Mouse (Mus musculus) olfactory bulb, adult 2 months (tissue): ENCODE measurements at regions not wholly inside any gene's neighbourhood (a gene's known extent, or its start where the extent isn't known, plus 50 kb on each side); places are given as distances from the start of the nearest gene placed in this dataset.

ENCODE experiments used
- H3K27ac ChIP-seq: fragments of 200-500 bp; 2 replicates; pipeline ENCODE4 v1.5.1; 2012; ENCODE audit warnings: low read depth, low read length; ENCODE audit not compliant: insufficient read depth
- H3K4me1 ChIP-seq: fragments of 200-500 bp; 2 replicates; pipeline ENCODE4 v1.6.1; 2012; ENCODE audit warnings: low read length; ENCODE audit not compliant: control insufficient read depth, insufficient read depth
- H3K4me3 ChIP-seq: fragments of 200-500 bp; 2 replicates; pipeline ENCODE4 v1.5.1; 2012; ENCODE audit warnings: mild to moderate bottlenecking, low read depth, low read length, moderate library complexity; ENCODE audit not compliant: insufficient read depth
- CTCF ChIP-seq: fragments of 200-500 bp; IDR thresholded peaks from 2 replicates; pipeline ENCODE4 v1.5.1; 2012; ENCODE audit warnings: low read depth, mild to moderate bottlenecking, low read length, moderate library complexity; ENCODE audit not compliant: insufficient read depth
- POLR2A ChIP-seq: fragments of 200-500 bp; IDR thresholded peaks from 2 replicates; pipeline ENCODE4 v1.6.1; 2012; ENCODE audit warnings: mild to moderate bottlenecking, low read depth, low read length, moderate library complexity; ENCODE audit not compliant: insufficient read depth
- WGBS: fragments of 180-500 bp; shearing (Covaris S2); methylation state at CpG from one replicate; pipeline ENCODE4 v1.1.7; 2018; 5-methylcytosine and 5-hydroxymethylcytosine counted together

DNA sequence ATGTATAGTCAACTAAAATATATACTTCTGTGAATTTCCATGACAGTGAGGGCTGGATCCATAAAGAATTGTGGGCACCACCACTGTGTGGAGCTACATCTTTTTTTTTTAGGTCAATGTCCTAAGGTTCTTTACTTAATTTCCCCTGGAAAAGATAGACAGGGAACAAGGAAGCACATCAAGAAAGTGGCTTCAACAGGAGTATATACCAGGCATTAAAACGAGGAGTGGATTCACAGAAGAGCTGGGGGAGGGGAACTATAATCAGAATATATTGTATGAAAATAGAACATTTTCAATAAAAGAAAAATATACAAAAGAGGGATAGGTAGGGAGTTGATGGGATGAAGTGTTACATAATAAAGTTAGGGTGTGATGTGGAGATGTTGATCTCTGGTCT lies 190.9 kb downstream of the Ifng start:
- Histone ChIP-seq H3K4me3 (no peak overlapping the region), H3K27ac (no peak overlapping the region), H3K4me1 (no peaks in the 10 kb centered on the region)
- WGBS = 94% methylated on average over 1 of the region's 1 CpGs
- no peak for TF ChIP-seq CTCF
- TF ChIP-seq POLR2A = no peak

DNA sequence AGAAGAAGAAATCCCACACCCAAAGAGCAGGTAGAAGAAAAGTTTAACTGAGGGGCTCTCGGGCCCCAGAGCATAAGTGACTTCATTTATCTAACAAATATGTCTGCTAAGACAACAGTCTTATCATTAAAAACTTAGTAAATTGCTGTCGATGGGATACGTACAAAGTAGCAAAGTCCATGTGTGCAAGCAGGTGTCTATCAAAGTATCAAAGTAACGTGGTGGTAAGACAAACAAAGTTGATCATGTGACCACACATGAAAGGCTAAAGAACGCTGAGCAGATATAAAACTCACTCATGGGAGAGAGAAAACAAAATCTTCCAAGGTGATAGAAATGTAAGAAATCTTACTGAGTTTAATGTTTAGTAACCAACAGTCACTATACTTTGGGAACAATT lies 191.3 kb downstream of the Ifng start:
- no peak overlapping the region for H3K4me3 ChIP-seq
- H3K4me1 ChIP-seq = no peaks in the 10 kb centered on the region
- WGBS = 84% methylated on average over 5 of the region's 5 CpGs
- TF ChIP-seq CTCF = no peak
- TF ChIP-seq POLR2A = no peak
- no peak overlapping the region for H3K27ac ChIP-seq

DNA sequence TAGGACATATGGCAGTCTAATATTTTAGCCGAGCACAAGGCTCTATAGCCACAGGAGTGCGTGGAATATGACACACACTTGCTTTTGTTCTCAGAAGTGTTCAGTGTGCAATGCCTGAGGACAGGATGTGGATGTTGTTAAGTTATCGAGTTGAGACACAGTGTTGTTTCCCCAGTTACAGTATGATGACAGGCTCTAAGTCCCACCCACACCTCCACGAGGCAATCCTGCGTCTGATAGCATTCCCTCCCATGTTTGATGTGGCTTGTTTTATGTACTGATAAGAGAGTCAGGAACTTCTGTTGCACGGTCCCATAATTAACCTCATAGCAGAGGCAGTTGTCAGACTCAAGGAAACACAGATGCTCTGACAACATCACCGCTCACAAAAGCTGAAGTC lies 192.6 kb downstream of the Ifng start:
- no peak overlapping the region for H3K27ac ChIP-seq
- H3K4me3 ChIP-seq = no peak overlapping the region
- no peaks in the 10 kb centered on the region for H3K4me1 ChIP-seq
- WGBS = 57% methylated on average over 7 of the region's 7 CpGs
- TF ChIP-seq CTCF (no peak), POLR2A (no peak)

DNA sequence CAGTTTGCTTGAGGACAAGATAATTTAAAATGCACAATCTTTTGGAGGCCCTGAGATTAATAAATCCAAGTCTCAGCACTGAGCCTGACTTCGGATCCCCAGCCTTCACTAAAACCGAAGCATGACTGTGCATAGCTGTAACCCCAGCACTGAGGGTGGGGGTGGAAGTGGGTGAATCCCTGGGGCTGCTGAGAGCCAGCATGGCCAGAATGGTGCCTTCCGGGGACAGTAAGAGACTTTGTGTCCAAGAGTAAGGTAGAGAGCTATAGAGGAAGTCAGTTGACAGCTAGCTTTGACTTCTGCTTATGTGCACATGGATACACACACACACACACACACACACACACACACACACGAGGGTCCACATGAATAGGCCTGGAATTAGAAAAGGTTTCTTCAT lies 198.3 kb downstream of the Ifng start:
- TF ChIP-seq CTCF (no peak), POLR2A (no peak)
- no peak overlapping the region for H3K4me3 ChIP-seq
- WGBS = 89% methylated on average over 4 of the region's 4 CpGs
- H3K27ac ChIP-seq = no peak overlapping the region
- peaks cover 10% of the 10 kb centered on the region for H3K4me1 ChIP-seq

DNA sequence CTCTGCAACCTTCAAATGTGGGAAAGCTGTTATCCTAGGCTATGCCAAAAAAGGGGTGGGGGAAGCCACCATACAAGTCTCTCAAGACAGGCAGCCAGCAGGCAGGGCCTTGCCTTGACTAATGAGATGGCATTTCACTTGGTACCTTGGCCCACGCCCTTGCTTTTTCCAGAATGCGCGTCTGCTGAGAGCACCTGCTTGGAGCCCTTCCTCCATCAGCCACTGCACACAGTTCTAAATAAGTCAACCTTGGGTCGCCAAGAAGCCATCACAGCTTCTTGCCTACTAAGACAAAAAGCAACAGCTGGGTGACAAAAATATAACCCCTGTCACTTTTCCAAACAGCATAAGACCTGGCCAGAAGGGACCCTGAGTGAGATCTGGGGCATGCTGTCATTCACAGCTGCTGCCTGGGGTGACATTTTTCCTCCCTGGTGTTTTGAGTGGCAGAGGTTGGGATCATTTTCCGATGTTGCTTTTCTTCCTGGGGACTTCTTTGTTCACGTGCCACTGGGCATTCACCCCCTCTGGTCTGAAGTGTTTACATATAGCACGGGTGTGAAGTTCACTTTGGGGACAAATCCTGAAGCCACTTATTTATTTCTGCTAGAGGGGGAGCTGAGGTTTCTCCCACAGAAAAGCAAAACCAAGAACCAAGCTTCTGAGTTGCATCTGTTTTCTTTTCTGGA lies 199.4 kb downstream of the Ifng start:
- Histone ChIP-seq H3K4me3 (no peak overlapping the region), H3K27ac (no peak overlapping the region), H3K4me1 (peaks cover 10% of the 10 kb centered on the region)
- WGBS = 30% methylated on average over 7 of the region's 7 CpGs
- TF ChIP-seq CTCF (no peak), POLR2A (no peak)

DNA sequence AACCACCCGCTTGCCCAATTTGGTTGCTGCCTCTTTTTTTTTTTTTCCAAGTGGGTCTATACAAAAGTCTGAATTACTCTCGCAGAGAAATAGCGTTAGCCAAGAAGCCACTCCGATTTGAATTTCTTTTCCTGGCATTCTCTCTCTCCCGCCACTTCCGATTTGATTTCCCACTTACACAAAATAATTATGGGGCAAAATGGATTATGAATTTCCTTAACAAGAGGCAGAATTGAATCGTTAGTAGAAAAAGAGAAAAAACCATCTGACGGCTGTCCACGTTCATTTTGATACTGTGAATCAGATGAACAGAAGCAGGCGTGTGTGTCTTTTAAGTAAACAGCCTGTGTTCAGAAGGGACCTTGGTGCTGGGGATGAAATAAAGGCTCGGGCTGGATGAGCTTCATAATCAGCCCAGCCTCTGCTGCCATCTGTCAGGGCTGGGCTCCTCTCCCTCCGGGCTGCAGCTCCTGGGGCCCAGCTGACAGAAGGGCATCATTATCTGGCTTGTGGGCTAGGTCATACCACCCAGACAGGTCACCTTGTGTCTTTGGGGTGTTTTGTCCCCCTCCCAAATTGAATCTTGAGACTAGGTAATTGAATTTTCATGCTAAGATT lies 200.1 kb downstream of the Ifng start:
- Histone ChIP-seq H3K4me1 (peaks cover 10% of the 10 kb centered on the region), H3K4me3 (no peak overlapping the region), H3K27ac (no peak overlapping the region)
- WGBS = 16% methylated on average over 12 of the region's 12 CpGs
- TF ChIP-seq POLR2A = no peak
- TF ChIP-seq CTCF = no peak

DNA sequence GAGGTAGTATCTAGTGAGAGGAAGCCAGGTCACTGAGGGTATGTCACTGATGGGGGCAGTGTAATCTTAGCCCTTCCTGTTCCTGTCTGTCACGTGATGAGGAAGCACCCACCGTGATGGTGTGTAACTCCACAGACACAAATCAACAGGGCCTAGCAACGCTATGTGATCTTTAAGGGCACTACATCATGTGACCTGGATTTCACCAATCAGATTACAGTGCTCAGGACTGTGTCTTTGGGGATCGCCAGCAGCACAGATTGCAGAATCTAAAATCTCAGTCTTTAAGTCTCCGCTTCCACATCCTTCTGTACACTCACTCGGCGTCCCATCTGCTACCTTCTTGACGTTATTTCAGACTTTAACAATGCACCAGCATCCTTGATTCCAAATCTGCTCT lies 202.8 kb downstream of the Ifng start:
- WGBS = 86% methylated on average over 8 of the region's 8 CpGs

DNA sequence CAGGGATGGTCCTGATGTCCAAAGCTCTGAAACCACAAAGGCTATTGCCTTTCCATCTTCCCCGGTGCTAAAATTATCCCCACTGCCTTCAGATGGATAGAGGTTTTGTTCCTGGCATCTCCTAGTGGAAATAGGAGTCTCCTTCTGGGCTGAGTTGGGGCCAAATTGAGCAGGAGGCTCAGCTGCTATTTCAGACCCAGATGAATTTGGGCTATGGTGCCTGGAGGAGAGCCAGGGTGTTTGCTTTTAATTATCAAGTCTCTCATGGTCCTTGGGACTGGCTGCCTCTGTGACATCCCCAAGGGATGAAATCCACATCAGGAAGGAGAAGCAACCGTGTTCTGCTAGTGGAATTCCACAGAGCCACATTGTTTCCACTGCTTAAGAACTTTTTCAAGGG lies 207.3 kb downstream of the Ifng start:
- Histone ChIP-seq H3K4me1 (peaks cover 5% of the 10 kb centered on the region), H3K4me3 (no peak overlapping the region), H3K27ac (no peak overlapping the region)
- 36% methylated on average over 2 of the region's 2 CpGs for WGBS
- no peak for TF ChIP-seq POLR2A
- no peak for TF ChIP-seq CTCF

More for the DNA sequence above, 202.8 kb downstream of the Ifng start:
- H3K27ac ChIP-seq = no peak overlapping the region
- H3K4me1 ChIP-seq = peaks cover 12% of the 10 kb centered on the region
- H3K4me3 ChIP-seq = no peak overlapping the region
- TF ChIP-seq POLR2A = no peak
- TF ChIP-seq CTCF = no peak

DNA sequence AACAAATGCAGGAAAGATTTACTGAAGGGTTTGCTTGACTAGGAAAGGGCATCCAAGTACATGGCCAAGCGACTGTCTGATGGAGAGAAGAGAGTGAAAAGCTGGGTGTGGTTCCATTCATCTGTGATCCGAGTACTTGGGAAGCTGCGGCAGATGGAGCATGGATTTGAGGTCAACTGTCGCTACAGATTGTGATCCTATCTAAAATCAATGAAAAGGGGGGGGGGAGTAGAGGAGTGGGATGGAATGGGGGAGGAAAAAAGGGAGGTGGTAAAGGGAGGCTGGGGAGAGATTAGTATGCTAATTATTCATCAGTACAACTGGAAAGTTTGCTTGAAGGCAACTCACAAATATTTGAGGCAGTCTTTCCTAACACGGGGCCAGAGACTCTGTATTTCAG lies 213.4 kb downstream of the Dyrk2 start:
- WGBS = 87% methylated on average over 5 of the region's 5 CpGs
- Histone ChIP-seq H3K4me1 (no peaks in the 10 kb centered on the region), H3K4me3 (no peak overlapping the region), H3K27ac (no peak overlapping the region)
- TF ChIP-seq CTCF (no peak), POLR2A (no peak)
